Mouse (Mus musculus): ENCODE results near the gene Cox20.
"Not testable (repeated sequence)": the region's sequence is repeated elsewhere in the genome, so short reads cannot be mapped to it uniquely, and the experiment has no call there.

Cox20 gene

GRCm38 (mm10) chr1:178320723-178321590 lies 2.0 kb downstream of the Cox20 start:
- DNase-seq, result no peak

GRCm38 (mm10) chr1:178321730-178322357 lies 2.9 kb downstream of the Cox20 start:
- no peak for DNase-seq

GRCm38 (mm10) chr1:178323235-178323634 lies 4.3 kb downstream of the Cox20 start:
- DNase-seq, result no peak

GRCm38 (mm10) chr1:178324568-178324967 lies 5.6 kb downstream of the Cox20 start:
- no peak for DNase-seq

- DNase-seq, result no peak
These were observed 7.4 kb downstream of the Cox20 start for GRCm38 (mm10) chr1:178326357-178326756.

- DNase-seq, result no peak
These were observed 8.0 kb downstream of the Cox20 start for GRCm38 (mm10) chr1:178326950-178327349.

- DNase-seq, result no peak
These were observed 10.1 kb downstream of the Cox20 start for GRCm38 (mm10) chr1:178329017-178329416.

GRCm38 (mm10) chr1:178329946-178330345 lies 11.0 kb downstream of the Cox20 start:
- DNase-seq, result no peak

GRCm38 (mm10) chr1:178335860-178336261 lies 16.9 kb downstream of the Cox20 start:
- peak; percentile 39 for DNase-seq

- peak; percentile 94 for DNase-seq
These were observed 17.4 kb downstream of the Cox20 start for GRCm38 (mm10) chr1:178336289-178336775.

- DNase-seq, result peak; percentile 75
These were observed 18.0 kb downstream of the Cox20 start for GRCm38 (mm10) chr1:178336777-178337481.

GRCm38 (mm10) chr1:178337551-178338317 lies 18.8 kb downstream of the Cox20 start, which contains the start of gene Hnrnpu:
Gene Hnrnpu (minus strand): TSS chr1:178337797.
- peak; percentile 97 for DNase-seq

- peak; percentile 48 for DNase-seq
These were observed 19.4 kb downstream of the Cox20 start for GRCm38 (mm10) chr1:178338318-178338641.

GRCm38 (mm10) chr1:178340213-178340612 lies 21.3 kb downstream of the Cox20 start:
- DNase-seq, result no peak

GRCm38 (mm10) chr1:178341435-178341834 lies 22.5 kb downstream of the Cox20 start:
- DNase-seq, result no peak

GRCm38 (mm10) chr1:178342063-178342462 lies 23.1 kb downstream of the Cox20 start:
- DNase-seq, result no peak

GRCm38 (mm10) chr1:178342612-178343011 lies 23.7 kb downstream of the Cox20 start:
- no peak for DNase-seq

- DNase-seq, result not testable (repeated sequence)
These were observed 25.3 kb downstream of the Cox20 start for GRCm38 (mm10) chr1:178344071-178344805.

- no peak for DNase-seq
These were observed 31.9 kb downstream of the Cox20 start for GRCm38 (mm10) chr1:178350792-178351191.

- no peak for DNase-seq
These were observed 32.7 kb downstream of the Cox20 start for GRCm38 (mm10) chr1:178351643-178352042.

GRCm38 (mm10) chr1:178354576-178354975 lies 35.6 kb downstream of the Cox20 start:
- DNase-seq, result no peak
